Mouse (Mus musculus): Measurements from ENCODE around the gene Nme2. TPM values are rescaled to one million over a fixed set of nuclear protein-coding genes. Genes with fewer than 3 reads are reported as not detected.

Nme2 gene
- total and polyA plus RNA-seq, 2 experiments, result 153 to 363 TPM

DNA sequence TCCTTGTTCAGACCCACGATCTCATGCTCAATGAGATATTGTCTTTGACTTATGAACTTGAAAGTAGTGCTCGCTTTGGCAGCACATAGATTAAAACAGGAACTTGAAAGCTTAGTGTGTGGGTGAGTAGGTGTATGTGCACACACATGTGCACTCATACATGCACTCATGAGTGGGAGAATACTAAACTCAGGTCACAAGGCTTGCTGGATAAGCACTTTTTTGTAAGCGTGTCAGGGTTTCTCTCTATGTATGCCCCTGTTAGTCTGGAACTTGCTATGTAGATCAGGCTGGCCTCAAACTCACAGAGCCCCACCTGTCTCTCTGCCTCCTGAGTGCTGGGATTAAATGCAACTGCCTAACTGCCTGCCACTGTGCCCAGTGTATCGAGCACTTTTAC lies 31.0 kb upstream of the Nme2 start:
- no peaks in the 10 kb centered on the region for H3K27me3 ChIP-seq (ENCODE audit: control insufficient read depth, insufficient read depth, low read length)

DNA sequence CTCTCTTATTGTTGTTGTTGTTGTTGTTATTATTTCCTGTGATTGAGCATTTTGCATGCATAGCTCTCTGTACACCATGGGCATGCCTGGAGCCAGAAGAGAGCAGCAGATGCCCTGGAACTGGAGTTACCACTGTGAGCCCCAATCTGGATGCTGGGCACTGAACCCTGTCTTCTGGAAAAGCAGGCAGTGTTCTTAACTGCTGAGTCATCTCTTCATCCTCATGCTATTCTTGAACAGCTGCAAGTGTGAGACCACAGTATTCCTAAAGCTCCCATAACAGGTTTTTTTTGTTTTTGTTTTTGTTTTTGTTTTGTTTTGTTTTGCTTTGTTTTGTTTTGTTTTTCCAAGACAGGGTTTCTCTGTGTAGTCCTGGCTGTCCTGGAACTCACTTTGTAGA lies 30.2 kb upstream of the Nme2 start:
- H3K27me3 ChIP-seq (ENCODE audit: control insufficient read depth, insufficient read depth, low read length), result no peaks in the 10 kb centered on the region
- peaks cover 6% of the 10 kb centered on the region; the same call in 1 of the 2 replicates for H3K4me1 ChIP-seq (ENCODE audit: control insufficient read depth, insufficient read depth, low read length)
- TF ChIP-seq POLR2A (IDR thresholded peaks at IDR 0.05; ENCODE audit: extremely low read depth, insufficient read depth, low read length) (no peak), CTCF (IDR thresholded peaks at IDR 0.05; ENCODE audit: low read depth, low read length) (no peak)
- no peak for DNase-seq (ENCODE audit: extremely low read depth, low read depth, low spot score)
- H3K36me3 ChIP-seq (ENCODE audit: control insufficient read depth, insufficient read depth, low read length), result no peaks in the 10 kb centered on the region
- H3K27ac ChIP-seq (replicated peaks; ENCODE audit: insufficient read depth, low read depth, low read length), result no peak overlapping the region
- no peaks in the 10 kb centered on the region for H3K79me2 ChIP-seq (ENCODE audit: control insufficient read depth, insufficient read depth, low read length)
- no peak overlapping the region for H3K4me3 ChIP-seq (ENCODE audit: insufficient read depth, low read depth, low read length)
- H3K9ac ChIP-seq (ENCODE audit: low read depth, low read length), result no peak overlapping the region

More for the DNA sequence above, 31.0 kb upstream of the Nme2 start:
- Histone ChIP-seq H3K9ac (ENCODE audit: low read depth, low read length) (no peak overlapping the region), H3K79me2 (ENCODE audit: control insufficient read depth, insufficient read depth, low read length) (no peaks in the 10 kb centered on the region), H3K4me3 (ENCODE audit: insufficient read depth, low read depth, low read length) (no peak overlapping the region), H3K27ac (replicated peaks; ENCODE audit: insufficient read depth, low read depth, low read length) (peak overlapping the region; percentile 73), H3K36me3 (ENCODE audit: control insufficient read depth, insufficient read depth, low read length) (no peaks in the 10 kb centered on the region), H3K4me1 (ENCODE audit: control insufficient read depth, insufficient read depth, low read length) (peaks cover 6% of the 10 kb centered on the region; the same call in 1 of the 2 replicates)
- no peak for DNase-seq (ENCODE audit: extremely low read depth, low read depth, low spot score)
- 85% methylated on average over 4 of the region's 4 CpGs for WGBS
- TF ChIP-seq CTCF (IDR thresholded peaks at IDR 0.05; ENCODE audit: low read depth, low read length) (no peak), POLR2A (IDR thresholded peaks at IDR 0.05; ENCODE audit: extremely low read depth, insufficient read depth, low read length) (no peak)

DNA sequence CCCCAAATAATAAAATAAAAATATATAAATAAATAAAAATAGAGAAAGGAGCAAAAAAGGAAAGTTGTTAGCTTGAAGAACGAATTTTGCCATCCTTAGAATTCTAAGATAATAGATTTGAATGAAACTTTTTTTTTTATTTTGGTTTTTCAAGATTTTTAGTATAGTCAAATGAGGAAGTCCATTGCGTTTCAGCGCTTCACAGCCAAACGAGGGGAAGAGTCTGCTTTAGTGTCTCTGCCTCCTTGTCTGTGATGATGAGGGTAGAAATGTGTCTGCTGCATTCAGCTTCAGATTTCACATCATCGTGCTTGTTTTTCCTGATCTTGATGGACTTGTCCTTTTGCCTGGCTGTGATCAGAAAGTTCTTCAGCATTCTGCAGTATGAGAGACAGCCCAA lies 29.2 kb upstream of the Nme2 start:
- Histone ChIP-seq H3K27me3 (ENCODE audit: control insufficient read depth, insufficient read depth, low read length) (no peaks in the 10 kb centered on the region), H3K4me1 (ENCODE audit: control insufficient read depth, insufficient read depth, low read length) (peaks cover 6% of the 10 kb centered on the region; the same call in 1 of the 2 replicates), H3K27ac (replicated peaks; ENCODE audit: insufficient read depth, low read depth, low read length) (no peak overlapping the region), H3K4me3 (ENCODE audit: insufficient read depth, low read depth, low read length) (no peak overlapping the region), H3K79me2 (ENCODE audit: control insufficient read depth, insufficient read depth, low read length) (no peaks in the 10 kb centered on the region), H3K9ac (ENCODE audit: low read depth, low read length) (no peak overlapping the region), H3K36me3 (ENCODE audit: control insufficient read depth, insufficient read depth, low read length) (no peaks in the 10 kb centered on the region)
- TF ChIP-seq POLR2A (IDR thresholded peaks at IDR 0.05; ENCODE audit: extremely low read depth, insufficient read depth, low read length) (no peak), CTCF (IDR thresholded peaks at IDR 0.05; ENCODE audit: low read depth, low read length) (no peak)
- no peak for DNase-seq (ENCODE audit: extremely low read depth, low read depth, low spot score)
- 92% methylated on average over 5 of the region's 5 CpGs for WGBS

DNA sequence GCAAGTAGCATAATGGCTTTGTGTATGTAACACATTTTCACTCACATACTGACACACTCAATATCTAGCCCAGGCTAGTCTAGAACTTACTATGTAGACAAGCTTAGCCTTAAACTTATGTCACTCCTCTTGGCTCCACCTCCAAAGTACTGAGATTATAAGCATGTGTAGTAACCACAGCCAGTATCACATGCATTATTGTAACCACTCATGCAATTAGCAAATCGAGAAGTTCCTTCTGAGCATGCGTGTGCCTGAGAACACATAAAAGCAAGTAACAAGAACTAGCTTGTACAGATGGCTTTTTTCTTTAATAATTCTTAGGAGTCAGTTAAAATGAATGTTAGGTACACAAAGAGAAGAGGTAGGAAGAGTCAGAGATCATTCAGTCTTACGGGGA lies 28.6 kb upstream of the Nme2 start:
- Histone ChIP-seq H3K27ac (replicated peaks; ENCODE audit: insufficient read depth, low read depth, low read length) (no peak overlapping the region), H3K79me2 (ENCODE audit: control insufficient read depth, insufficient read depth, low read length) (no peaks in the 10 kb centered on the region), H3K4me1 (ENCODE audit: control insufficient read depth, insufficient read depth, low read length) (peaks cover 6% of the 10 kb centered on the region; the same call in 1 of the 2 replicates), H3K9ac (ENCODE audit: low read depth, low read length) (no peak overlapping the region), H3K4me3 (ENCODE audit: insufficient read depth, low read depth, low read length) (no peak overlapping the region), H3K36me3 (ENCODE audit: control insufficient read depth, insufficient read depth, low read length) (no peaks in the 10 kb centered on the region), H3K27me3 (ENCODE audit: control insufficient read depth, insufficient read depth, low read length) (no peaks in the 10 kb centered on the region)
- 93% methylated on average over 3 of the region's 3 CpGs for WGBS
- no peak for DNase-seq (ENCODE audit: extremely low read depth, low read depth, low spot score)
- no peak for TF ChIP-seq CTCF (IDR thresholded peaks at IDR 0.05; ENCODE audit: low read depth, low read length)
- TF ChIP-seq POLR2A (IDR thresholded peaks at IDR 0.05; ENCODE audit: extremely low read depth, insufficient read depth, low read length), result no peak

DNA sequence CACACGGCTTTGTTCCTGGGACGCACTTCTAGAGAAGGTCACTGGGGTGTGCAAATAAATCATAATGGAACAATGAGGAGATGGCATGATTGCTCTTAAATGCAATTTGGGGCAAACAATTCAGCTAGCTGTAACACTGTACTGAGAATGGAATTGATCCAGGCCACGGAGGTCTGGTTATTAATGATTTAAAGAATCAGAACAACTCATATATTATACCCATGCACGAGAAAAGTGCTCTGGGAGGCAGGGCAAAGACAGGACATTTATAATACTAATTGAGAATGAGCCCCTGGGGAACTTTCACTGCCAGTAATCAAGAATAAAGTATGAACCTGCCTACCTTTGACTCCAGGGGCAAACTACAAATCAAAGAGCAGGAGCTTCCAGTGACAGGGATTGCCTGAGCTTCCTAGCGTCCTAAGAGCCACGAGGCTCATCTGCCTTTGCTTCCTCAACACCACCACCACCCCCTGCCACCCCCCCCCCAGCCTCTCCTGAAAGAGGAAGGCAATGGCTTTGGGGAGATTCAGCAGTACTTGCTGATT lies 23.5 kb upstream of the Nme2 start:
- Histone ChIP-seq H3K27ac (replicated peaks; ENCODE audit: insufficient read depth, low read depth, low read length) (no peak overlapping the region), H3K4me1 (ENCODE audit: control insufficient read depth, insufficient read depth, low read length) (no peaks in the 10 kb centered on the region), H3K9ac (ENCODE audit: low read depth, low read length) (no peak overlapping the region), H3K27me3 (ENCODE audit: control insufficient read depth, insufficient read depth, low read length) (no peaks in the 10 kb centered on the region), H3K36me3 (ENCODE audit: control insufficient read depth, insufficient read depth, low read length) (no peaks in the 10 kb centered on the region), H3K79me2 (ENCODE audit: control insufficient read depth, insufficient read depth, low read length) (no peaks in the 10 kb centered on the region), H3K4me3 (ENCODE audit: insufficient read depth, low read depth, low read length) (no peak overlapping the region)
- WGBS, result 31% methylated on average over 6 of the region's 6 CpGs
- DNase-seq (ENCODE audit: extremely low read depth, low read depth, low spot score), result no peak
- TF ChIP-seq POLR2A (IDR thresholded peaks at IDR 0.05; ENCODE audit: extremely low read depth, insufficient read depth, low read length), result no peak
- no peak for TF ChIP-seq CTCF (IDR thresholded peaks at IDR 0.05; ENCODE audit: low read depth, low read length)

DNA sequence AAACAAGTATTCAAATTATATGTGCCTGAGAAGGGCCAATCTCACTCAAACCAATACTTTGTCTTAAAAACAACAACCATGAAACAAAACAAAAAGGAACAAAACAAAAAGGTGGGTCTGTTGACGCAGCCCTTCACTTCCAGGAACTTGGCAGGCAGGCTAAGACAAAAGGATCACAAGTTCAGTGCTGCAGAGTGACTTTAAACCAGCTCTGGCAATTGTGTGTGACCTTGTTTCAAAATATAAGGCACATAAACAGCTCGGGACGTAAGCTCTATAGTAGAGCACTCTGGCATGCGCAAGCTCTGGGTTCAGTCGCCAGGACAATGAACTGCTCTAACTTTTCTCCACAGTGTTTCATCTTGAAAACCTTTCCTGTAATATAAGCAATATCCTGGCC lies 16.9 kb upstream of the Nme2 start:
- WGBS, result 90% methylated on average over 5 of the region's 5 CpGs
- no peak for DNase-seq (ENCODE audit: extremely low read depth, low read depth, low spot score)
- no peaks in the 10 kb centered on the region for H3K4me1 ChIP-seq (ENCODE audit: control insufficient read depth, insufficient read depth, low read length)
- H3K36me3 ChIP-seq (ENCODE audit: control insufficient read depth, insufficient read depth, low read length), result no peaks in the 10 kb centered on the region
- no peaks in the 10 kb centered on the region for H3K79me2 ChIP-seq (ENCODE audit: control insufficient read depth, insufficient read depth, low read length)
- no peak for TF ChIP-seq CTCF (IDR thresholded peaks at IDR 0.05; ENCODE audit: low read depth, low read length)
- no peak for TF ChIP-seq POLR2A (IDR thresholded peaks at IDR 0.05; ENCODE audit: extremely low read depth, insufficient read depth, low read length)
- H3K27ac ChIP-seq (replicated peaks; ENCODE audit: insufficient read depth, low read depth, low read length), result no peak overlapping the region
- H3K4me3 ChIP-seq (ENCODE audit: insufficient read depth, low read depth, low read length), result no peak overlapping the region
- no peaks in the 10 kb centered on the region for H3K27me3 ChIP-seq (ENCODE audit: control insufficient read depth, insufficient read depth, low read length)
- H3K9ac ChIP-seq (ENCODE audit: low read depth, low read length), result no peak overlapping the region
